Mouse (Mus musculus): ENCODE results near the gene Olfr1564. TPM values are rescaled to one million over a fixed set of nuclear protein-coding genes. Genes with fewer than 3 reads are reported as not detected.
"Not testable (repeated sequence)": the region's sequence is repeated elsewhere in the genome, so short reads cannot be mapped to it uniquely, and the experiment has no call there.

The Olfr1564 gene
- 2.4 TPM in 2 replicates for polyA plus RNA-seq (2012; rRNA removed)

- DNase-seq (ENCODE audit: extremely low spot score in 1 of 2, low spot score in 1 of 2), result no peak
Observed at GRCm38 (mm10) chr17:33221590-33221989, at the start of gene Olfr1564. Gene Olfr1564, minus strand, starts transcription at chr17:33221690.

GRCm38 (mm10) chr17:33268907-33269306 lies 47.4 kb upstream of the Olfr1564 start:
- DNase-seq (ENCODE audit: extremely low spot score in 1 of 2, low spot score in 1 of 2), result no peak

- DNase-seq (ENCODE audit: extremely low spot score in 1 of 2, low spot score in 1 of 2), result no peak
Observed at GRCm38 (mm10) chr17:33264376-33264775, 42.9 kb upstream of the Olfr1564 start, which contains the start of gene Olfr63. Gene Olfr63, plus strand, starts transcription at chr17:33264676.

GRCm38 (mm10) chr17:33255319-33255657 lies 33.8 kb upstream of the Olfr1564 start:
- DNase-seq (ENCODE audit: extremely low spot score in 1 of 2, low spot score in 1 of 2), result not testable (repeated sequence)

- DNase-seq (ENCODE audit: extremely low spot score in 1 of 2, low spot score in 1 of 2), result not testable (repeated sequence)
Observed at GRCm38 (mm10) chr17:33254530-33255318, 33.2 kb upstream of the Olfr1564 start, which contains the start of gene Zfp955a. Gene Zfp955a, minus strand, starts transcription at chr17:33255145.

DNA sequence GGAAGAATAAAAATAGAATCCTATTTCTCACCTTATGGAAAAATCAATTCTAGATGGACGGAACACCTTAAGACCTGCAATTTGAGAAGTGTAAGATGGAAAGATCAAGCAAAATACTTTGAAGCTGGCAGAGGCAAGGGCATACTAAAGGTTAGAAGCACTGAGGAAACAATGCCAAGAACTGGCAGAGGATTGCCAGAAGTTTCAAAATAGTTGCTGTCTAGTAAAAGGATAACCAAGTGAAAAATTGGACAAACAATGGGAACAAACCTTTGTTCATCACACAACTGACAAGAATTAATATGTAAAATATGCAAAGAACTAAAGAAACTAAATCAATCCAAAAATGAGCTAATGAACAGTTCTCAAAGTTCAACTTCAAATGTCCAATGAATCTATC lies 15.2 kb upstream of the Olfr1564 start:
- not testable (repeated sequence) for DNase-seq (ENCODE audit: extremely low spot score in 1 of 2, low spot score in 1 of 2)

GRCm38 (mm10) chr17:33191002-33191401 lies 30.5 kb downstream of the Olfr1564 start, which contains the start of gene Olfr239:
Gene Olfr239, plus strand, starts transcription at chr17:33191302.
- not testable (repeated sequence) for DNase-seq (ENCODE audit: extremely low spot score in 1 of 2, low spot score in 1 of 2)

DNA sequence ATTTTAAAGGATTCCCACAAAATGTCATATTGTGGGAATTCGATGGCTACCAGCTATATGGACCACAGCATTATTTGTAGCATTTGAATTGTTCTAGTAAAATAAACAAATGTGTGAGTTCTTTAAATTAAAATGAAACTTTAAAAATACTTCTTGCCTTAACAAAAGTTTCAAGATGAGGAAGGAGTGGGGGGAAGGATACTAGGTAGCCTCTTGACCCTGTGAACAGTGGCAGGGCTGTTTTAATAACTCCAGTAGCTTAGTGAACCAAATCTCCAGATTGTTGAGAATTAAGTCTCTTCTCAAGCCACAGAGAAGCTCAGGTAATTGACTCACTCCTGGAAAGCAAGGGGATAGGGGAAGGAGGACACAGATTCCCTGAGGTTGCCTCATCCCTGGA lies 53.3 kb downstream of the Olfr1564 start, which contains the start of gene Olfr55:
Gene Olfr55, plus strand, starts transcription at position 301 of the 400 bp plus-strand sequence.
- DNase-seq (ENCODE audit: extremely low spot score in 1 of 2, low spot score in 1 of 2), result not testable (repeated sequence)

Other genes starting within 250 kb of the Olfr1564 start
- gene Zfp952, start 228.6 kb downstream of the Olfr1564 start, polyA plus RNA-seq (2012; rRNA removed), result 11.7 and 12.7 TPM in 2 replicates
- 9.9 and 11.1 TPM in 2 replicates for gene Zfp763, start 188.3 kb downstream of the Olfr1564 start, polyA plus RNA-seq (2012; rRNA removed)
- gene 4921501E09Rik, start 153.6 kb downstream of the Olfr1564 start, polyA plus RNA-seq (2012; rRNA removed), result not detected in 2 replicates
- gene Zfp563, start 132.4 kb downstream of the Olfr1564 start, polyA plus RNA-seq (2012; rRNA removed), result 7.6 and 9.4 TPM in 2 replicates
- gene Morc2b, start 82.0 kb downstream of the Olfr1564 start, polyA plus RNA-seq (2012; rRNA removed), result 2.6 and 3.3 TPM in 2 replicates
- 0.02 and 0.06 TPM in 2 replicates for gene Olfr55, start 53.2 kb downstream of the Olfr1564 start, polyA plus RNA-seq (2012; rRNA removed)
- gene Olfr239, start 30.4 kb downstream of the Olfr1564 start, polyA plus RNA-seq (2012; rRNA removed), result 0.15 TPM in 1 of 2 replicates, not detected in the other
- 5.5 and 6.2 TPM in 2 replicates for gene Zfp955a, start 33.5 kb upstream of the Olfr1564 start, polyA plus RNA-seq (2012; rRNA removed)
- not detected in 2 replicates for gene Olfr63, start 43.0 kb upstream of the Olfr1564 start, polyA plus RNA-seq (2012; rRNA removed)
- gene Zfp955b, start 67.9 kb upstream of the Olfr1564 start, polyA plus RNA-seq (2012; rRNA removed), result 10.1 and 12.0 TPM in 2 replicates
- 10.9 and 11.4 TPM in 2 replicates for gene Zfp81, start 137.2 kb upstream of the Olfr1564 start, polyA plus RNA-seq (2012; rRNA removed)
- 9.1 and 9.2 TPM in 2 replicates for gene Zfp101, start 173.0 kb upstream of the Olfr1564 start, polyA plus RNA-seq (2012; rRNA removed)
- gene Actl9, start 211.2 kb upstream of the Olfr1564 start, polyA plus RNA-seq (2012; rRNA removed), result 0.19 and 0.28 TPM in 2 replicates